Mouse (Mus musculus) embryo, embryonic 10.5 days (tissue): Measurements from ENCODE around the gene Cntd1.
A peak's percentile ranks its signal among the peaks of the same experiment; 100 is the strongest.

Experiments used
- DNase-seq: peaks from one replicate; pipeline ENCODE4 v3.0.0-alpha.2; 2015; ENCODE audit warnings: low spot score

The Cntd1 gene

GRCm38 (mm10) chr11:101278223-101279192, at the start of gene Cntd1, which contains the start of gene Coa3:
Gene Cntd1 (plus strand): TSS chr11:101279012.
Gene Coa3 (minus strand): TSS chr11:101279114.
- DNase-seq: peak; percentile 97

- no peak for DNase-seq
These were observed 49.4 kb upstream of the Cntd1 start for GRCm38 (mm10) chr11:101229361-101229900.

GRCm38 (mm10) chr11:101230061-101230511, 48.7 kb upstream of the Cntd1 start:
- DNase-seq: peak; percentile 30

GRCm38 (mm10) chr11:101230526-101230925, 48.3 kb upstream of the Cntd1 start:
- DNase-seq: no peak

GRCm38 (mm10) chr11:101230991-101231871, 47.6 kb upstream of the Cntd1 start:
- peak; percentile 69 for DNase-seq

- peak; percentile 46 for DNase-seq
These were observed 46.6 kb upstream of the Cntd1 start for GRCm38 (mm10) chr11:101232010-101232839.

- no peak for DNase-seq
These were observed 45.6 kb upstream of the Cntd1 start for GRCm38 (mm10) chr11:101233240-101233639.

- no peak for DNase-seq
These were observed 44.7 kb upstream of the Cntd1 start for GRCm38 (mm10) chr11:101234124-101234523.

GRCm38 (mm10) chr11:101235429-101235828, 43.4 kb upstream of the Cntd1 start:
- DNase-seq: no peak

- no peak for DNase-seq
These were observed 42.0 kb upstream of the Cntd1 start for GRCm38 (mm10) chr11:101236782-101237181.

- DNase-seq: no peak
These were observed 40.7 kb upstream of the Cntd1 start for GRCm38 (mm10) chr11:101238071-101238647.

GRCm38 (mm10) chr11:101245071-101245470, 33.7 kb upstream of the Cntd1 start:
- peak; percentile 76 for DNase-seq

GRCm38 (mm10) chr11:101245855-101246701, 32.7 kb upstream of the Cntd1 start, which contains the start of gene Ramp2:
Gene Ramp2 (plus strand): TSS chr11:101246028.
- DNase-seq: peak; percentile 59

GRCm38 (mm10) chr11:101246702-101247012, 32.2 kb upstream of the Cntd1 start:
- DNase-seq: no peak

- DNase-seq: no peak
These were observed 31.2 kb upstream of the Cntd1 start for GRCm38 (mm10) chr11:101247521-101248030.

GRCm38 (mm10) chr11:101248258-101248994, 30.4 kb upstream of the Cntd1 start:
- DNase-seq: peak; percentile 83

- no peak for DNase-seq
These were observed 27.8 kb upstream of the Cntd1 start for GRCm38 (mm10) chr11:101251031-101251430.

GRCm38 (mm10) chr11:101252941-101253340, 25.9 kb upstream of the Cntd1 start:
- DNase-seq: peak; percentile 48
